Mouse (Mus musculus) hindbrain, embryonic 11.5 days (tissue): ENCODE results near the gene Gm1043. TPM values are rescaled to one million over a fixed set of nuclear protein-coding genes. Genes with fewer than 3 reads are reported as not detected.

Experiments
- ATAC-seq: fragments of 200-750 bp; cut with Nextera tagmentation; 2 replicates; pipeline ENCODE4 v1.8.0; 2017; ENCODE audit warnings: mild to moderate bottlenecking, moderate TSS enrichment, moderate library complexity; ENCODE audit not compliant: low FRiP score
- DNase-seq: peaks from one replicate; pipeline ENCODE4 v3.0.0-alpha.2; 2015; ENCODE audit warnings: low spot score
- H3K27ac ChIP-seq: fragments of 300-500 bp; sonication (generic); 2 replicates; pipeline ENCODE4 v1.5.1; 2014; ENCODE audit warnings: mild to moderate bottlenecking, low read depth, low read length
- H3K27me3 ChIP-seq: fragments of 300-500 bp; sonication (generic); 2 replicates; pipeline ENCODE4 v1.6.1; 2014; ENCODE audit warnings: mild to moderate bottlenecking, low read length, moderate library complexity, mixed read lengths; ENCODE audit not compliant: control insufficient read depth, insufficient read depth
- H3K36me3 ChIP-seq: fragments of 300-500 bp; sonication (generic); 2 replicates; pipeline ENCODE4 v1.6.1; 2014; ENCODE audit warnings: mild to moderate bottlenecking, low read length, moderate library complexity, mixed read lengths; ENCODE audit not compliant: control insufficient read depth, insufficient read depth
- H3K4me1 ChIP-seq: fragments of 300-500 bp; sonication (generic); replicated peaks from 2 replicates; pipeline ENCODE4 v1.6.1; 2014; ENCODE audit warnings: low read length, mixed read lengths; ENCODE audit not compliant: control insufficient read depth, insufficient read depth
- H3K4me2 ChIP-seq: fragments of 300-500 bp; sonication (generic); replicated peaks from 2 replicates; pipeline ENCODE4 v1.6.1; 2014; ENCODE audit warnings: mild to moderate bottlenecking, low read depth, low read length
- H3K4me3 ChIP-seq: fragments of 300-500 bp; sonication (generic); 2 replicates; pipeline ENCODE4 v1.5.1; 2014; ENCODE audit warnings: low read depth, low read length
- H3K9ac ChIP-seq: fragments of 300-500 bp; sonication (generic); 2 replicates; pipeline ENCODE4 v1.6.1; 2014; ENCODE audit warnings: low read depth, low read length
- H3K9me3 ChIP-seq: fragments of 300-500 bp; sonication (generic); 2 replicates; pipeline ENCODE4 v1.6.1; 2016; ENCODE audit warnings: low read length; ENCODE audit not compliant: control insufficient read depth
- WGBS: fragments of 180-500 bp; shearing (Covaris S2); extraction: QIAGEN DNeasy Blood & Tissue Kit; methylation state at CpG from one replicate; pipeline ENCODE4 v1.1.7; 2014; 5-methylcytosine and 5-hydroxymethylcytosine counted together
- polyA plus RNA-seq: library from polyadenylated mRNA; unstranded; fragments of >200 nt; fragmentation: Nextera tagmentation; extraction: Ambion mirVana; gene quantifications from 2 replicates; pipeline ENCODE4 v1.2.1, GENCODE M21; 2014

The Gm1043 gene
- polyA plus RNA-seq, 1 experiment from 2014 or later: 0.09 TPM

GRCm38 (mm10) chr5:37056471-37056870, 28.7 kb upstream of the Gm1043 start:
- Histone ChIP-seq H3K9me3 (no peaks in the 10 kb centered on the region), H3K36me3 (no peaks in the 10 kb centered on the region), H3K4me2 (no peak overlapping the region), H3K9ac (no peak overlapping the region), H3K4me3 (no peak overlapping the region), H3K27ac (no peak overlapping the region), H3K4me1 (no peaks in the 10 kb centered on the region), H3K27me3 (no peaks in the 10 kb centered on the region)
- WGBS: 74% methylated on average over 3 of the region's 3 CpGs
- ATAC-seq (no peak), DNase-seq (no peak)

GRCm38 (mm10) chr5:37061612-37062011, 23.6 kb upstream of the Gm1043 start:
- Histone ChIP-seq H3K27ac (no peak overlapping the region), H3K4me3 (no peak overlapping the region), H3K9ac (no peak overlapping the region), H3K36me3 (no peaks in the 10 kb centered on the region), H3K27me3 (no peaks in the 10 kb centered on the region), H3K4me2 (no peak overlapping the region), H3K9me3 (no peaks in the 10 kb centered on the region), H3K4me1 (no peaks in the 10 kb centered on the region)
- ATAC-seq (no peak), DNase-seq (no peak)
- 90% methylated on average over 8 of the region's 8 CpGs for WGBS

GRCm38 (mm10) chr5:37064454-37065449, 20.4 kb upstream of the Gm1043 start:
- H3K9me3 ChIP-seq: no peaks in the 10 kb centered on the region
- no peak overlapping the region for H3K9ac ChIP-seq
- H3K4me1 ChIP-seq: no peaks in the 10 kb centered on the region
- no peaks in the 10 kb centered on the region for H3K27me3 ChIP-seq
- no peak overlapping the region for H3K4me3 ChIP-seq
- H3K27ac ChIP-seq: no peak overlapping the region
- no peak for DNase-seq
- no peaks in the 10 kb centered on the region for H3K36me3 ChIP-seq
- WGBS: 72% methylated on average over 13 of the region's 13 CpGs
- ATAC-seq: no peak
- no peak overlapping the region for H3K4me2 ChIP-seq

- ATAC-seq (no peak), DNase-seq (no peak)
- WGBS: 78% methylated on average over 8 of the region's 8 CpGs
- H3K36me3 ChIP-seq: no peaks in the 10 kb centered on the region
- H3K4me3 ChIP-seq: no peak overlapping the region
- H3K4me1 ChIP-seq: no peaks in the 10 kb centered on the region
- no peaks in the 10 kb centered on the region for H3K27me3 ChIP-seq
- H3K27ac ChIP-seq: no peak overlapping the region
- no peak overlapping the region for H3K4me2 ChIP-seq
- H3K9me3 ChIP-seq: no peaks in the 10 kb centered on the region
- H3K9ac ChIP-seq: no peak overlapping the region
Observed at GRCm38 (mm10) chr5:37066703-37067568, 18.2 kb upstream of the Gm1043 start.

GRCm38 (mm10) chr5:37073660-37074059, 11.5 kb upstream of the Gm1043 start:
- H3K4me2 ChIP-seq: no peak overlapping the region
- H3K4me3 ChIP-seq: no peak overlapping the region
- H3K27ac ChIP-seq: no peak overlapping the region
- no peaks in the 10 kb centered on the region for H3K9me3 ChIP-seq
- no peak for DNase-seq
- H3K27me3 ChIP-seq: no peaks in the 10 kb centered on the region
- 93% methylated on average over 4 of the region's 4 CpGs for WGBS
- H3K36me3 ChIP-seq: no peaks in the 10 kb centered on the region
- no peaks in the 10 kb centered on the region for H3K4me1 ChIP-seq
- no peak for ATAC-seq
- no peak overlapping the region for H3K9ac ChIP-seq

- H3K27ac ChIP-seq: no peak overlapping the region
- no peaks in the 10 kb centered on the region for H3K4me1 ChIP-seq
- WGBS: 61% methylated on average over 12 of the region's 12 CpGs
- DNase-seq (no peak), ATAC-seq (no peak)
- H3K9ac ChIP-seq: no peak overlapping the region
- no peak overlapping the region for H3K4me2 ChIP-seq
- no peaks in the 10 kb centered on the region for H3K36me3 ChIP-seq
- H3K9me3 ChIP-seq: no peaks in the 10 kb centered on the region
- H3K4me3 ChIP-seq: no peak overlapping the region
- H3K27me3 ChIP-seq: no peaks in the 10 kb centered on the region
Observed at GRCm38 (mm10) chr5:37076692-37077329, 8.4 kb upstream of the Gm1043 start.

- H3K36me3 ChIP-seq: no peaks in the 10 kb centered on the region
- WGBS: 45% methylated on average over 3 of the region's 3 CpGs
- DNase-seq (no peak), ATAC-seq (no peak)
- no peak overlapping the region for H3K4me2 ChIP-seq
- H3K9ac ChIP-seq: no peak overlapping the region
- H3K4me1 ChIP-seq: no peaks in the 10 kb centered on the region
- H3K27me3 ChIP-seq: no peaks in the 10 kb centered on the region
- H3K4me3 ChIP-seq: no peak overlapping the region
- no peaks in the 10 kb centered on the region for H3K9me3 ChIP-seq
- H3K27ac ChIP-seq: no peak overlapping the region
Observed at GRCm38 (mm10) chr5:37077330-37077698, 7.9 kb upstream of the Gm1043 start.

- WGBS: 91% methylated on average over 4 of the region's 4 CpGs
- no peak overlapping the region for H3K9ac ChIP-seq
- H3K27me3 ChIP-seq: no peaks in the 10 kb centered on the region
- no peaks in the 10 kb centered on the region for H3K4me1 ChIP-seq
- no peaks in the 10 kb centered on the region for H3K36me3 ChIP-seq
- H3K27ac ChIP-seq: no peak overlapping the region
- no peak overlapping the region for H3K4me3 ChIP-seq
- H3K4me2 ChIP-seq: no peak overlapping the region
- ATAC-seq: no peak
- H3K9me3 ChIP-seq: no peaks in the 10 kb centered on the region
- DNase-seq: no peak
Observed at GRCm38 (mm10) chr5:37079484-37079883, 5.7 kb upstream of the Gm1043 start.
